Mouse (Mus musculus) heart, postnatal 0 days (tissue): ENCODE measurements around the gene 9930104L06Rik. TPM values are rescaled to one million over a fixed set of nuclear protein-coding genes. Genes with fewer than 3 reads are reported as not detected.

Experiments used
- ATAC-seq: fragments of 200-750 bp; cut with Nextera tagmentation; 2 replicates; pipeline ENCODE4 v1.8.0; 2017; ENCODE audit warnings: low read depth, moderate number of reproducible peaks, moderate library complexity; ENCODE audit not compliant: insufficient read depth
- DNase-seq: peaks from one replicate; pipeline ENCODE4 v3.0.0-alpha.2; 2016; ENCODE audit warnings: low spot score
- H3K27ac ChIP-seq: fragments of 300-500 bp; sonication (generic); 2 replicates; pipeline ENCODE4 v1.5.1; 2014; ENCODE audit warnings: low read depth, mild to moderate bottlenecking
- H3K27me3 ChIP-seq: fragments of 300-500 bp; sonication (generic); 2 replicates; pipeline ENCODE4 v1.6.1; 2014; ENCODE audit warnings: low read length, mixed read lengths; ENCODE audit not compliant: control insufficient read depth, insufficient read depth
- H3K36me3 ChIP-seq: fragments of 300-500 bp; sonication (generic); replicated peaks from 2 replicates; pipeline ENCODE4 v1.6.1; 2014; ENCODE audit warnings: low read length, mixed read lengths; ENCODE audit not compliant: control insufficient read depth, insufficient read depth
- H3K4me1 ChIP-seq: fragments of 300-500 bp; sonication (generic); 2 replicates; pipeline ENCODE4 v1.6.1; 2014; ENCODE audit warnings: antibody characterized with exemption; ENCODE audit not compliant: control insufficient read depth, insufficient read depth
- H3K4me2 ChIP-seq: fragments of 300-500 bp; sonication (generic); 2 replicates; pipeline ENCODE4 v1.6.1; 2014; ENCODE audit warnings: low read depth, mild to moderate bottlenecking, low read length, moderate library complexity
- H3K4me3 ChIP-seq: fragments of 300-500 bp; sonication (generic); 2 replicates; pipeline ENCODE4 v1.5.1; 2014; ENCODE audit warnings: low read depth, low read length
- H3K9ac ChIP-seq: fragments of 300-500 bp; sonication (generic); replicated peaks from 2 replicates; pipeline ENCODE4 v1.6.1; 2014; ENCODE audit warnings: low read depth, low read length, mixed read lengths
- H3K9me3 ChIP-seq: fragments of 300-500 bp; sonication (generic); replicated peaks from 2 replicates; pipeline ENCODE4 v1.6.1; 2016; ENCODE audit warnings: low read length; ENCODE audit not compliant: control insufficient read depth
- CTCF ChIP-seq: IDR thresholded peaks from 2 replicates; pipeline ENCODE4 v1.5.1; 2016; ENCODE audit warnings: antibody characterized with exemption, control low read depth, low read depth
- EP300 ChIP-seq: IDR thresholded peaks from 2 replicates; pipeline ENCODE4 v1.6.1; 2016; ENCODE audit warnings: antibody characterized with exemption, low read depth
- WGBS: fragments of 180-500 bp; shearing (Covaris S2); extraction: QIAGEN DNeasy Blood & Tissue Kit; methylation state at CpG from one replicate; pipeline ENCODE4 v1.1.7; 2014; 5-methylcytosine and 5-hydroxymethylcytosine counted together
- polyA plus RNA-seq: library from polyadenylated mRNA; unstranded; fragments of >200 nt; fragmentation: Nextera tagmentation; extraction: Ambion mirVana; gene quantifications from 2 replicates; pipeline ENCODE4 v1.2.1, GENCODE M21; 2015
- total RNA-seq: library from RNA; depleted of rRNA; stranded (reverse); fragments of >200 nt; gene quantifications from 2 replicates; pipeline ENCODE4 v1.2.3, GENCODE M21; 2014; ENCODE audit warnings: low replicate concordance

Gene 9930104L06Rik
- total and polyA plus RNA-seq, 2 experiments from 2014 or later = 7.1 to 18.7 TPM

- Histone ChIP-seq H3K9ac (no peak overlapping the region), H3K27ac (no peak overlapping the region), H3K4me1 (no peaks in the 10 kb centered on the region), H3K36me3 (no peaks in the 10 kb centered on the region), H3K27me3 (no peaks in the 10 kb centered on the region; the same call in 1 of the 2 replicates), H3K4me3 (no peak overlapping the region), H3K4me2 (no peak overlapping the region), H3K9me3 (no peaks in the 10 kb centered on the region)
- 60% methylated on average over 5 of the region's 5 CpGs for WGBS
- DNase-seq = no peak
- no peak for ATAC-seq
- no peak for TF ChIP-seq CTCF
- no peak for TF ChIP-seq EP300
Observed at GRCm38 (mm10) chr4:124970677-124971076, 33.8 kb downstream of the 9930104L06Rik start.

GRCm38 (mm10) chr4:124971094-124971493 lies 34.2 kb downstream of the 9930104L06Rik start:
- DNase-seq = no peak
- no peaks in the 10 kb centered on the region for H3K9me3 ChIP-seq
- WGBS = 74% methylated on average over 8 of the region's 8 CpGs
- H3K27me3 ChIP-seq = no peaks in the 10 kb centered on the region; the same call in 1 of the 2 replicates
- H3K4me3 ChIP-seq = no peak overlapping the region
- no peak overlapping the region for H3K9ac ChIP-seq
- TF ChIP-seq CTCF = no peak
- no peak for TF ChIP-seq EP300
- H3K4me1 ChIP-seq = no peaks in the 10 kb centered on the region
- ATAC-seq = no peak
- H3K36me3 ChIP-seq = no peaks in the 10 kb centered on the region
- no peak overlapping the region for H3K4me2 ChIP-seq
- no peak overlapping the region for H3K27ac ChIP-seq

GRCm38 (mm10) chr4:124972316-124972715 lies 35.5 kb downstream of the 9930104L06Rik start:
- H3K27me3 ChIP-seq = no peaks in the 10 kb centered on the region; the same call in 1 of the 2 replicates
- 36% methylated on average over 9 of the region's 9 CpGs for WGBS
- no peak overlapping the region for H3K27ac ChIP-seq

GRCm38 (mm10) chr4:124973296-124973695 lies 36.4 kb downstream of the 9930104L06Rik start:
- H3K4me1 ChIP-seq = no peaks in the 10 kb centered on the region
- no peaks in the 10 kb centered on the region for H3K9me3 ChIP-seq
- DNase-seq (no peak), ATAC-seq (no peak)
- TF ChIP-seq EP300 = no peak
- TF ChIP-seq CTCF = no peak
- no peaks in the 10 kb centered on the region; the same call in 1 of the 2 replicates for H3K27me3 ChIP-seq
- H3K36me3 ChIP-seq = no peaks in the 10 kb centered on the region
- H3K9ac ChIP-seq = no peak overlapping the region
- no peak overlapping the region for H3K4me2 ChIP-seq
- H3K4me3 ChIP-seq = no peak overlapping the region
- WGBS = 69% methylated on average over 2 of the region's 2 CpGs
- H3K27ac ChIP-seq = no peak overlapping the region

More at GRCm38 (mm10) chr4:124972316-124972715, 35.5 kb downstream of the 9930104L06Rik start:
- TF ChIP-seq EP300 (no peak), CTCF (no peak)
- DNase-seq (no peak), ATAC-seq (no peak)
- Histone ChIP-seq H3K36me3 (no peaks in the 10 kb centered on the region), H3K4me1 (no peaks in the 10 kb centered on the region), H3K9ac (no peak overlapping the region), H3K4me2 (no peak overlapping the region), H3K9me3 (no peaks in the 10 kb centered on the region), H3K4me3 (no peak overlapping the region)

- Histone ChIP-seq H3K4me1 (no peaks in the 10 kb centered on the region), H3K9me3 (no peaks in the 10 kb centered on the region), H3K36me3 (no peaks in the 10 kb centered on the region), H3K9ac (no peak overlapping the region), H3K4me3 (no peak overlapping the region), H3K27ac (no peak overlapping the region), H3K4me2 (no peak overlapping the region), H3K27me3 (peaks cover 11% of the 10 kb centered on the region)
- no peak for ATAC-seq
- no peak for DNase-seq
- 22% methylated on average over 4 of the region's 5 CpGs for WGBS
- TF ChIP-seq EP300 (no peak), CTCF (no peak)
Observed at GRCm38 (mm10) chr4:124978201-124978600, 41.4 kb downstream of the 9930104L06Rik start.

GRCm38 (mm10) chr4:124983893-124984526 lies 47.2 kb downstream of the 9930104L06Rik start:
- ATAC-seq (no peak), DNase-seq (no peak)
- 18% methylated on average over 9 of the region's 9 CpGs for WGBS
- Histone ChIP-seq H3K27ac (no peak overlapping the region), H3K36me3 (no peaks in the 10 kb centered on the region), H3K4me1 (peaks cover 5% of the 10 kb centered on the region; the same call in 1 of the 2 replicates), H3K4me2 (no peak overlapping the region), H3K27me3 (peaks cover 69% of the 10 kb centered on the region), H3K9ac (no peak overlapping the region), H3K4me3 (no peak overlapping the region), H3K9me3 (no peaks in the 10 kb centered on the region)
- no peak for TF ChIP-seq EP300
